Mouse (Mus musculus) kidney, postnatal 36 days (tissue): Measurements from ENCODE around the gene Tmem59.

Source experiments
- DNase-seq, 2 experiments: peaks; one replicate each; pipeline ENCODE4 v3.0.0; 2021 to 2022; ENCODE audit warnings: mixed read lengths in 2 of 2

Gene Tmem59

DNA sequence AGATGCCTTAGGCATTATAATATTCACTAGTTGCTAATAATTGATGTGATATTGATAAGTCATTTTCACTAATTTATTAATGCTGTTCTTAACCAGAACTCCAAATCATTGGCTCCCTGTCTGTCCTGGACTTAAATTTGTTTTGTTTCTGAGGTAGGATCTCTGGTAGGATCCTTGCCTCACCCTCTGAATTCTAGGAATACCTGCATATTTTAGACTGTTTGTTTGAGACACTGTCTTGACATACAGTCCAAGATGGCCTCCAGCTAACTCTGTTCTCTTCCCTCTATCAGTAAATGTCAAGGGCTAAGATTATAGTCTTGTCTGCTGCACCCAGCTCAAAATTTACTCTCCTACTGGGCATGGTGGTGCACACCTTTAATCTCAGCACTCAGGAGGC is 2.5 kb downstream of the Tmem59 start:
- no peak for DNase-seq

DNA sequence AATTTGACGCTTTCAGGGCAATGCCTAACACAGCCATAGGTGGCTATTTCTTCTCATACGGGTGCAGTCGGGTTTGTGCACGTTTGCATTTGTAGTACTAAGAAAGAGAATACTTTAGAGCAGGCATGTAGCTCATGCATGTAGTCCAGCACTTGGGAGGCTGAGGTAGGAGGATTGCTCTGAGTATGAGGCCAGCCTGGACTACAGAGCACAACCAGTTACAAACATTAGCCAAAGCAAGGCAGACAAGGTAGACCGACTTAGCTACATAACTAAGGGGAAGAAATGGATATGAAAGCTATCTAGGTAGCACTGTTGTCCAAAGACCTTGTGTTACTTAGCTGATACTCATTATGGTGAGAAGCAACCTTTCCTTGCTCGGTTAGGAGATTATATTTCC is 3.7 kb downstream of the Tmem59 start:
- DNase-seq: no peak

DNA sequence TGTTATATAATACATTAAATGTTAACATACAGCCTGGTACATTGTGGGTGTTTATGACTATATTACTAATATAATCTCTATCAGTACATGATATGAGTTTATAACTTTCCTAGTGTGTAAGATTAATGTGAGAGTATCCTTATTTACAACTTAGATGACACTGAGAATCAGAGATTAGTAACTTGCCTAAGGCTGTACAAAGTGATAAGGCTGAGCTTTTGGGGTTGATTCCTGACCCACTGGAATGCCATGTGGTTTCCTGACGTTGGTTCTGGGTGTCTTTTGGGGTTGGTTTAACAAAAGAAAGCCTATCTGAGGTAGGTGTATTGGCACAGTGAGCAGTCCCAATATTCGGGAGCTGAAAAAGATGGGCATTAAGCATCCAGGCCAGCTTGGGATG is 4.6 kb downstream of the Tmem59 start:
- DNase-seq: no peak

- DNase-seq: no peak
These were observed 5.0 kb downstream of the Tmem59 start for GRCm38 (mm10) chr4:107183203-107183602.

DNA sequence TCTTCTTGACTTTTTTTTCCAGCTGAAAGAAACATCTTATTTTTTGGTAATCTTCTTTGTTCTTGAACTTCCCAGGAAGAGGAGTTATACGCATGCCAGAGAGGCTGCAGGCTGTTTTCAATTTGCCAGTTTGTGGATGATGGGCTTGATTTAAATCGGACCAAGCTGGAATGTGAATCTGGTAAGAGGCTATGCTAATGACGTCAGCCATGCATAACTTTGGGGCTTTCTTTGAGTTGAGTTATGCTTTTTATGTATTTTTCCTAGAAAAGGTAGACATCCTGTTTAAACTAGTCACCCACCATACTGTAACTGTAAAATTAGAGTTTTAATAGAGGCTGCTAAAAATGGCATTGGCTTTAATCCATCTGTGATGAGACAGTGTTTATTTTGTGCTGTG is 7.5 kb downstream of the Tmem59 start:
- no peak for DNase-seq

DNA sequence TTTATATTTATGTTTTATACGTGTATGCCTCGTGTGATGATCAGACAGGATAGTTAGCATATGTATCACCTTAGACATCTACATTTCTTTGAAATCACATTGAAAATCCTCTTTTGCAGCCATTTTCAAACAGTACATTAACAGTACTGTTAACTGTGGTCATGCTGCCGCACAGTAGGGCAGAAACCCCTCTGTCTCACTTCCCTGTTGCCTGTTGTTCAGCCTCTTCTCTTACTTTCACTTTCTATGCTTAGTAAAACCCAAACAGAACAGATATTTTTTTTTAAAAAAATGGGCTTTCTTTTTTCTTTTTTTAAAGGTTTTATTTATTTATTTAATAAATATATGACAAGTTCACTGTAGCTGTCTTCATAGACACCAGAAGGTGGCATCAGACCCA is 15.6 kb downstream of the Tmem59 start:
- no peak for DNase-seq

- DNase-seq: no peak
These were observed 18.3 kb downstream of the Tmem59 start for GRCm38 (mm10) chr4:107196454-107196853.

DNA sequence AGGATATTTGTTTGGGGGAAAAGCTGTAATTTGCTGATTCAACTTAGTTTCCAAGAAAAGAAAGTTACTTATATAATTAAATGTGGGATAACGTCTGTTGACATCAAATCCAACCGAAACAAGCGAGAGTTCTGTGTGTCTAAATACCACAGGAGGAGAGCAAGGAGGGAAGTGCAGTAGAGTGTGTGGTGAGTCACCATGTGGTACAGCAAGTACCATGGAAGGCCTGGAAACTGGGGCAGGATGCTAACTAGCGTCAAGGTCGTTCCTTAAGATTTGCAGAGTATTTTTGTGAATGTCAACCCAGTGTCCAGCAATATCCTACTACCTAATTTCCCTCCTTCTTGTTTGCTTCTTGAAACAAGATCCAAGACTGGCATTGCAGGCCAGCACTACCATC is 19.9 kb downstream of the Tmem59 start:
- DNase-seq: no peak

DNA sequence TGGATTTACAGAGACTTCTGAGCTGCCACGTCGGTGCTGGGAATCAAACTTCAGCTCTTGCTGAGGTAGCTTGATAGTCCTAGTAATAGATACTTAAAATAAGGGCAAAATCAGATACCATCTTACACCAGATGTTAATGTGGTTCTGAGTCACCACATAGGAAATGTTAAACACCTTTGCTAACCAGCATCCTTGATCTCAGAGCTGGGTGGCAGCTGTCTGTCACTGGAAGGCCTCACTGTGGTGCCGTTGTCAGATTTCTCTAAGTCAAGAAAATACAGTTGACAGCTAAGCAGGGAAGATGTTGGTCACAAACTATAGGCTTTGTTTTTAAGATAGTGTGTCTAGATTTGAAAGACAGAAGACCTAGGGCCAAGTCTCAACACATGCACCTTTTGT is 23.6 kb downstream of the Tmem59 start:
- DNase-seq: no peak

DNA sequence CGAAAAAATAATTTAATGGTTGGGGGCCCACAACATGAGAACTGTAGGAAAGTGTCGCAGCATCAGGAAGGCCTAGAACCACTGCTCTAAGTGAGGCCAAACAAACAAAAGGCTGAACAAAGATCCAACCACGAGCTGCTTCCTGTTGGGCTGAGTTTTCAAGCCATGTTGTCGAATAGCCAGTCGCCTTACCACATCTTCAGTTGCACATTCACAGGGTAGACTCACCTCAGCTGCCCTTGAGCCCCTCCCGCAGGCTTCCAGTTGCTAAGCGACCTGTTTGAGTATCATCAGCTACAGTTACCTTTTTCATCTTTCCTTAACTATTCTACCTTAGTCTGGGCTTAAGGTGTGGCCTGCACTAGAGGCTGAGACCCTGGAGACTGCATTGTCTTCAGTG is 24.8 kb downstream of the Tmem59 start:
- DNase-seq: no peak

DNA sequence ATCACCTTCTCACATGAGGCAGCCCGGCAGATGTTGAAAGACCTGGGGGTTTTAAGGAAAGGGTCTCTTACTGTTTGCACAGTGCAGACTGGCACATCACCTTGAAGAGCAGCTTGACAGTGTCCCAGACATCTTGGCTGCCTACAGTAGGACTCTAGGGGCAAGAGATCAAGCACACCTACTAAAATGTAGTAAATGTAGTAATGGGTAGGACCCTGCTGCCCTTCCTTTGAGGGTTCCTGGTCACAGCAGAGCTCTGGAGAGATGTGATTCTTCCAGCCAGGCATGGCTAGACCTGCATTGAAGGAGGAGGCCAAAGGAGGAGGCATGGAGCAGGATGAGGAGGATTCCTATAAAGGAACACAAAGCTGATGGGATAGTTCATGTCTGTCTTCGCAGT is 28.8 kb downstream of the Tmem59 start:
- DNase-seq: no peak

GRCm38 (mm10) chr4:107208880-107209279 is 30.7 kb downstream of the Tmem59 start, which contains the start of gene Ldlrad1:
Ldlrad1 (plus strand) TSS chr4:107209180.
- DNase-seq: no peak

DNA sequence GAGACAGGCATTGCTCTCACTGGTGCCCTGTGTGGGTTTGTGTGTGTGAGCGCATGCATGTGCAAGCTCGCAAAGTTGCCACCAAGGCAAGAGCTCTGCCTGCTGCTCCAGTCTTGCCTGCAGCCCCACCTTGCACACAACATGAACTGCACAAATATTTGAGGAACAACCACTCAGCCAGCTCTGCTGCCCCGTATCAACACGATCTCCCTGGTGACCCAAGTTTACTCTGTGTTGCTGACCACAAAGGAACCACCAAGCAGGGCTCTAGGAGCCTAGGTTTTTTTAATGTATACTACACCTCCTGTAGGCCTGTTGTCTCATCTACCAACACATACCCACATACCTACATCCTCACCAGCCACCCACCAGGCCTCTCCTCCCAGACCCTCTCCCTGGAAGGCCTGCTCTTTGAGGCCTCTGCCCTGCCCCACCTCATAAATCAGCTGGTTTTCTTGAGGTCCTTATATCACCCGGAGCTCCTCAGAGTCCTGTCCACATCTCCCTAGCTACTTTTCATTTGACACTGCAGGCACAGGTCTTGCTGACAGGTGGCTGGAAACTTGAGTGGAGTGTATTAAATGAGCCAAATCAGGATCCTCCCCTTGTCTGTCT is 32.4 kb downstream of the Tmem59 start:
- no peak for DNase-seq

- no peak for DNase-seq
These were observed 33.3 kb downstream of the Tmem59 start for GRCm38 (mm10) chr4:107211465-107211864.

- no peak for DNase-seq
These were observed 33.7 kb downstream of the Tmem59 start for GRCm38 (mm10) chr4:107211936-107212335.

DNA sequence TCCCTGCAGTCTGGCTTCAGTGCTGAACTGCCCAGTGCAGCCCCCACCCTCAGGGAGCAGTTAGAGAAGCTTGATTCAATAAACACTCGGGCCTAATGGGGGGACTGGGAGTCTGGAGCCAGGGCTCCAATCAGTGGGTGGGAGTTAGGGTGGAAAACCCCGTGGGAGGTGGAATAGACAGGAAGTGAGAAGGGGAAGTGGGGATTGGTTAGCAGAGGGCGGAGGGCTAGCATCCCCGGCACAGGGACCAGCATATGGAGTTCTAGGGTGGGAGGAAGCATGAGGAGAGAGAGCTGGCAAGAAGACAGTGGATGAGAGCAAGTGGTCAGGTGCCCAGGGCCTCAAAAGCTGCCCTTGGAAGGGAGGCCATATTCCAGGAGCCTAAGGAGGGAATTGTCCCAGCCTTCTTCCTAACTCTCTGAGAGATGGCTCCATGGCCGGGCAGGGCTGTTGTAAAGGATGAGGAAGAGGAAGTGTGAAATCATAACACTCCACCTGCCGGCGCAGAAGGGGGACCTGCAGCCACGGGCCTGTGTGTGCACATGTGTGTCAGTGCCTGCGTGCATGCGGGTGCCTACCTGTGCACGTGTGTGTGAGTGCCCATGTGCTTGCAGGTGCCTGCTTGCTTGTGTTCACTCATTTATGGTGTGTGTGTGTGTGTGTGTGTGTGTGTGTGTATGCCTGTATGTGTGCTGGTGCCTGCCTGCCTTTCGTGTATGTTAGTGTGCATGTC is 35.2 kb downstream of the Tmem59 start:
- DNase-seq: no peak

GRCm38 (mm10) chr4:107217574-107217973 is 39.4 kb downstream of the Tmem59 start:
- DNase-seq: no peak

DNA sequence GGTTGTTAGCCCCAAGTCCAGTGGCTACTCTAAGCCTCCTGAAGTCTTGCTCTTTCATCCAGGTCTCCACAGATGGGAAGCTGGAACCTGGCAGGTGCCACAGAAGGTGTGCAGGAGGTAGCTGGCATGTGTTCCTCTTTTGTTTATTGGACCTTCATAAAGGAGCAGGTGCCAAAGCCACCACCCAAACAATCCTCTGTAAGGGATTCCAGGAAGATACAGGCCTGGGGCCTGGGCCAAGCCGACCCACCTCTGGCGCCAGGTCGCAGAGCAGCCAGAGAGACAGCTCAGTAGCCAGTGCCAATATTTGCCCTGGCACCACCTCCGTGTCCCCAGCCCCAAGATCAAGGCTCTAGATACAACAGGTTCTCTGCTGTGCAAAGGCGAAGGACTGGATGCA is 43.3 kb downstream of the Tmem59 start:
- DNase-seq: no peak

DNA sequence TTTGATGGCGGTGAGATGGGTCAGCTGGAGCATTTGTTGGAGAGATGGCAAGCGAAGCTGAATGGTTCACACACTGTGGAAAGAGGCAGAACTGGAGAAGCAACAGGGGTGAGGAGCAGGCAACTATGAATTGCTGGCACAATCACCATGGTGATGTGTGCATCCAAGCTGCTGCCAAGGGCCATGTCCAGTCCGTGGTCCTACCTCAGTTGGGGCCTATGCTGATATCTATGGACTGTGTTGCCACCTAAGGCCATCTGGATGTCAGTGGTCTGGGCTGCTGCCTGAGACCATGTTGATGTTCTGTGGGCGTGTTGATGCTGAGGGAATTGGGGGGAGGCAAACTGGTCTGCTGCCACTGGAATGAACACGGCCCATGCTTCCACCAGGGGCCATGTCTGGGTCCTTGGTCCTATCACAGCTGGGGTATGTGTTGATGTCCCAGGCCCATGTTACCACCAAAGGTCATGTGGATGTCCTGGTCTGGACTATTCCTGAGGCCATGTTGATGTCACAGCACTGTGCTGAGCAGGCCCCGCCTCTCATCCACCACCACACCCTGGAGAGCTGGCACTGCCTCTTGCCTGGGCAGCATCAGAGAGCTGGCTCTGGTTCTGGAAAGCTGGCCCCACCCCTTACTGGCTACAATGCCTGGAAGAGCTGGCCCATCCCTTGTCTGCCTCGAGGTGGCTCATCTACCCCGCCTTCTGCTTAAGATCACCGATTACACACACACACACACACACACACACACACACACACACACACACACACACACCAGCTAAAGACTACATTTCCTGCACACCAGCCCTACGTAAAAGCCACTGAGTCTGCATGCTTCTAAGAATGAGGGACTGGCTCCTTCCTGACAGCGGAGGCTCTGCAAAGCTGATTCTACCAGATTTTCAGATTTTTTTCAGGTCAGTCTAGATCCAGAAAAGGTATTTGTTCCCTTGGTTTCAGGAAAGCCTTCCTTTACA is 45.3 kb downstream of the Tmem59 start:
- peak in 1 of 2 experiments; percentile 23 for DNase-seq

GRCm38 (mm10) chr4:107226313-107226712 is 48.1 kb downstream of the Tmem59 start:
- DNase-seq: no peak

DNA sequence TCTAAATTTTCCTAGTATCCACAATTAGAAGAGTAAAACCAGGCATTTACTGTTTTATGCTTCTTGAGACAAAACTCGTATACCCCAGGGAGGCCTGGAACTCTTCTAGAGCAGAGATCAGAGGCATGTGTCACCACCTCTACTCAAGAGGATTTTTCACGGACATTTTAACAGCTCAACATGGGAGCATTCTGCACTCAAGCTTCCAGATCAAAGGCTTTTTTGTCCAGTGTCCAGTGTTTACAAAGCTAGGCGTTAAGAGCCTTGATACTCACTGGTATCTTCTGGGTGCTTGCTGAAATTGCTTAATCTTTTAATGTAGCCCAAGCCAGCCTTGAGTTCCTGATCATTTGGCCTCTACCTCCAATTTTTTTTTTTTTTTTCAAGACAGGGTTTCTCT is 54.0 kb downstream of the Tmem59 start:
- DNase-seq: no peak

GRCm38 (mm10) chr4:107238253-107238652 is 60.1 kb downstream of the Tmem59 start:
- DNase-seq: no peak

GRCm38 (mm10) chr4:107240196-107240595 is 62.0 kb downstream of the Tmem59 start:
- no peak for DNase-seq
